Mouse (Mus musculus) monocyte, adult 2 months (primary cell): ENCODE measurements around the gene Jhy.

Experiments
- DNase-seq, 2 experiments: peaks; one replicate each; pipeline ENCODE4 v3.0.0; 2022; ENCODE audit warnings: low spot score in 2 of 2, low read depth in 1 of 2

Gene Jhy

GRCm38 (mm10) chr9:40963586-40964417, at the start of gene Jhy:
TSS of gene Jhy (minus strand) at chr9:40964118.
- DNase-seq = no peak

GRCm38 (mm10) chr9:41012456-41012855, 48.5 kb upstream of the Jhy start:
- DNase-seq = no peak

GRCm38 (mm10) chr9:41011512-41012436, 47.9 kb upstream of the Jhy start:
- no peak for DNase-seq

- no peak for DNase-seq
Observed at GRCm38 (mm10) chr9:41007785-41008184, 43.9 kb upstream of the Jhy start.

GRCm38 (mm10) chr9:41004415-41004814, 40.5 kb upstream of the Jhy start, which contains the start of gene Crtam:
TSS of gene Crtam (minus strand) at chr9:41004628.
- DNase-seq = no peak

- no peak for DNase-seq
Observed at GRCm38 (mm10) chr9:40997116-40997779, 33.3 kb upstream of the Jhy start.

GRCm38 (mm10) chr9:40994075-40994474, 30.2 kb upstream of the Jhy start:
- no peak for DNase-seq

GRCm38 (mm10) chr9:40991511-40991910, 27.6 kb upstream of the Jhy start:
- DNase-seq = no peak

GRCm38 (mm10) chr9:40989940-40990588, 26.1 kb upstream of the Jhy start:
- DNase-seq = no peak

GRCm38 (mm10) chr9:40984313-40984712, 20.4 kb upstream of the Jhy start:
- no peak for DNase-seq

- DNase-seq = no peak
Observed at GRCm38 (mm10) chr9:40983758-40984157, 19.8 kb upstream of the Jhy start.

GRCm38 (mm10) chr9:40982480-40982879, 18.6 kb upstream of the Jhy start:
- DNase-seq = no peak

- DNase-seq = no peak
Observed at GRCm38 (mm10) chr9:40974042-40974801, 10.3 kb upstream of the Jhy start.

GRCm38 (mm10) chr9:40964418-40964714, 448 bp upstream of the Jhy start:
- no peak for DNase-seq

- no peak for DNase-seq
Observed at GRCm38 (mm10) chr9:40961401-40961800, 2.5 kb downstream of the Jhy start.

- DNase-seq = no peak
Observed at GRCm38 (mm10) chr9:40949039-40949615, 14.8 kb downstream of the Jhy start.

GRCm38 (mm10) chr9:40948473-40948872, 15.4 kb downstream of the Jhy start:
- no peak for DNase-seq

GRCm38 (mm10) chr9:40947131-40947530, 16.8 kb downstream of the Jhy start:
- DNase-seq = no peak

GRCm38 (mm10) chr9:40937425-40937824, 26.5 kb downstream of the Jhy start:
- DNase-seq = no peak

GRCm38 (mm10) chr9:40933323-40933722, 30.6 kb downstream of the Jhy start:
- no peak for DNase-seq
